Mouse (Mus musculus) retina, embryonic 14.5 days (tissue): ENCODE measurements at regions not wholly inside any gene's neighbourhood (a gene's known extent, or its start where the extent isn't known, plus 50 kb on each side); places are given as distances from the start of the nearest gene placed in this dataset.
A peak's percentile ranks its signal among the peaks of the same experiment; 100 is the strongest.

Experiments
- DNase-seq: peaks from one replicate; pipeline ENCODE4 v3.0.0-alpha.2; 2015; ENCODE audit warnings: low spot score

GRCm38 (mm10) chr5:64653764-64654163, 149.4 kb upstream of the Klf3 start:
- DNase-seq: no peak

GRCm38 (mm10) chr5:64655286-64655685, 147.9 kb upstream of the Klf3 start:
- DNase-seq: no peak

- peak; percentile 6 for DNase-seq
These were observed 141.2 kb upstream of the Klf3 start for GRCm38 (mm10) chr5:64661959-64662358.

GRCm38 (mm10) chr5:64662476-64662875, 140.7 kb upstream of the Klf3 start:
- DNase-seq: peak; percentile 75

DNA sequence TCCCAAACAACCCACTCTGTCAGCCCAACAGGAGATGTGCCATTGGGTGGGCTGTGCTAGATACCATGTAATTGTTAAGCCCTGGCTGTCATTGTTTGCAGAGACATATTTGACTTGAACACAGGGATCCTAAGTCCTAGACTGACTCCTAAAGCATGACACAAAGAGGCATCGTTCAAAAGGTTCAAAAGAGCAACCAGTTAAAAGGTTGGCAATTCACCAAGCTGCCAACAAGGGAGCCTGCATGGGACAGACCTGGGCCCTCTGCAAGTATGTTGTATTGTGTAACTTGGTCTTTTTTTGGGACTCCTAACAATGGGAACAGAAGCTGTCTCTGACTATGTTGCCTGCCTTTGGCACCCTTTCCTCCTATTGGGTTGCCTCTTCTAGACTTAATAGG, 139.4 kb upstream of the Klf3 start:
- no peak for DNase-seq

DNA sequence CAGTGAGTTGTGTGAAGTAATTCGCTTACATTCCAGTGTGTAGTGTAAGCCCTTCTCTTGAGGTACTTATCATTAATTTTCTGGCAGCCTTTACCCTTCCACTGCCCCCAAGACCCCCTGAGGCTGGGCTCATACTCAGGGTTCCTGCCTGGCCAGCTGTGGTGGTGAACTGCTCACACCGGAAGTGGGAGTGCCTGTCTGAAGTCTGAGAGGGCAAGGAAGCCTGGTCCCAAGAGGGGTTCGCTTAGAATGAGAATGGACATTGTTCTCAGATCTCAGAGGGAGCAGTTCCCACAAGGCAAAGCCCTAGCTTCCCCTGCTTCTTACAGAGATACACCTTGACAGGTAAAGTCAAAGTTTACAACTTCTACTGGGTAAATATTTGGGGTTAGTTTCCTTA, 138.1 kb upstream of the Klf3 start:
- no peak for DNase-seq

DNA sequence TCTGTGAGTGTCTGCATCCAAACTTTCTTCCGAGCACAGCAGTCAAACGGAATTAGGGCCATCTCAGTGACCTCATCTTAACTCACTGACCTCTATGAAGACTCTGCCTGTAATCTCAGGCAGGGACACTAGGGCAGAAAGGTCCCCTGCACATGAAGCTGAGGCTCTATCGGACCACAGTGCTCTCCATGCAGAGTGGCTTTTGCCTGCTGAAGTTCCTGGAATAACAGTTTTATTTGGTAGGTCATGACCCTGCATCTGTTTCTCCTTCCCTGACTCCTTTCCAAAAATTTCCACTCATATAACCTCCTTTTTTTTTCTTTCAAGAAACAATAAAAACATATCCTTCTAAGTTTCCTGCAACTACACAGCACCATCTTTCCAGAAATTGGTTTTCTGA, 136.9 kb upstream of the Klf3 start:
- DNase-seq: no peak

GRCm38 (mm10) chr5:64667053-64667452, 136.1 kb upstream of the Klf3 start:
- DNase-seq: no peak

DNA sequence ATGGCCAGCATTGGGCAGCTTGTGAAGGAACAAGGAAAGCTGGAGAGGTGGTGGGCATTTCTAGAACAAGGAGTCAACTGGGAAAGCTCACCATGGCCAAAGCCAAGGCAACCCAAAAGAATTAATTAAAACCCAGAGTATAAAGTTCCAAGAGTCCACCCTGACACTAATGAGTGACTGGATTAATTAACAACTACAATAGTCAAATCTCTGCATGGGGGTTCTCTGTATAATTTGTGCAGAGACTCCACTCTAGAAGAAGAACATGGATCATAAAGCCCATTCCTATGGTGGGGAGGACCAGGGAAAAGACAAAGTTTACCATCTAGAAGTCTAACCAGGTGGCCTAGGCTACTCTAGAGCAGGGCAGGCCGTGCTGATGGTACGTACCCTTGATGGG, 129.3 kb upstream of the Klf3 start:
- no peak for DNase-seq

GRCm38 (mm10) chr5:64676214-64676945, 126.8 kb upstream of the Klf3 start:
- no peak for DNase-seq

GRCm38 (mm10) chr5:64676946-64677588, 126.1 kb upstream of the Klf3 start:
- DNase-seq: no peak

DNA sequence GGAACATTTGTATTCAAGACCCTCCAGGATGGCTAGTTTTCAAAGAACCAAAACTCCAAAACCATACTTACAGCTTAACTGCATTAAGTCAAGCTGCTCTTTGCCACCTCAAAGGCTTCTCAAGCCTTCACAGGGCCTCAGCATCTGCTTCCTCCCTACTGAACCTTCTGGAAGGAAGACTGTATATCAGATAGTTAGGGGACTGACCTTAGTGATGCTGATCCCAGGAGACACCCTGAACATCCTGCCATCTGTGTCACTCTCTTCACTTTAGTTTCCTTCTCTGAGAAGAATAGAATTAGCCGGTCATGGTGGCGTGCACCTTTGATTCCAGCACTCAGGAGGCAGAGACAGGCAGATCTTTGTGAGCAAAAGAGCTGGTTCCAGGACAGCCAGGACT, 124.5 kb upstream of the Klf3 start:
- no peak for DNase-seq

GRCm38 (mm10) chr5:64679996-64680625, 123.1 kb upstream of the Klf3 start:
- no peak for DNase-seq

DNA sequence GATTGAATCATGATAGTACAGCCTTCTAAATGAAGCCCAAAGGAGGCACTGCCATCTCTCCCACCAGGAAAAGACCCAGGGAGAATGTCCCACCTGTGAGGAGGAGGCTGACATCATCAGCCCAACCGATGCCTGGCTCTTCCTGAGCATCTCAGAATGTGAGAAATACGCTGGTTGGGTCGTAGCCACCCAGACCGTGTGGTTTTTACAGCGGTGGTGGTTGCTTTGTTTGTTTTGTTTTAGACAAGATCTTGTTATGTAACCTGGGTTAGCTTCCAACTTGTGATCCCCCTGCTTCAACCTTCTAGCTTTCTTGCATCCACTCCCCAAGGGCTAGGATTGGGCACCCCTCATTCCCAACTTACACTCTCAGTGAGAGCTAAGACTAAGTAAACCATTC, 122.0 kb upstream of the Klf3 start:
- no peak for DNase-seq

- DNase-seq: no peak
These were observed 120.8 kb upstream of the Klf3 start for GRCm38 (mm10) chr5:64682326-64682845.

DNA sequence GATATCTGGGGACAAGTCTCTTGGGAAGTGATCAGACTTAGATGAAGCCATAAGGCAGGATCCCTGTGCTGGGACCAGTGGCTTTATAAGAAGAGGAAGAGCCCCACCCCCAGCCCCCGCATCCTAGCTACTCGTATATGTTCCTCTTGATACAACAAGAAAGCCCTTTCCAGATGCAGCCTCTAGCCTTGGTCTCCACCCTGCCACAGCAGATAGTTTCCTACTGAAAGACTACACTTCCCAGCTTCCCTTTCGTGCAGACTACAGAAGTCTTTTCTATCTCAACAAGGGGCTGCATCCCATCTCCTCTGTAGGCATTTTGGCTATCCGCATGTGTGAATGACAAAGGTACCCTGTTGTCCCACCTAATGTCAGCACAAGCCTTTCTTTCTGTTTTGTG, 119.8 kb upstream of the Klf3 start:
- DNase-seq: no peak

DNA sequence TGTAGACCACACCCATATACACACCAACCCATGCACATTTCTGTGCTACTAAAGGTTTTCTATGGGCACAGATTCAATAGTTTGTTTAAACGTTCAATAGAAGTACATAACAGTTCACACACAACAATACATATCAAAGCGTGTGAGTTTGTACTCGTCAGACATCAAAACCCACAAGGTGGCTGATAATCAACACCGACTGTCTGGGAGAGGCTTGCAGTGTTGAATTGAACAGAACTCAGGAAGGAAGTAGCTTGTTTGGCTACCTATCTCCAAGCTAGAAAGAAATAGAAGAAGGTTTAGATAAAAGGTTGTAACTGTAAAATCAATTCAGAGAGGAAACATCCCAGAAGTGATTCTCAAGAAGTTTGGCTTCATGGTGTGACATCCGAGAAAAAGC, 118.9 kb upstream of the Klf3 start:
- no peak for DNase-seq

- no peak for DNase-seq
These were observed 113.0 kb upstream of the Klf3 start for GRCm38 (mm10) chr5:64690148-64690547.

- no peak for DNase-seq
These were observed 111.6 kb upstream of the Klf3 start for GRCm38 (mm10) chr5:64691406-64692100.

DNA sequence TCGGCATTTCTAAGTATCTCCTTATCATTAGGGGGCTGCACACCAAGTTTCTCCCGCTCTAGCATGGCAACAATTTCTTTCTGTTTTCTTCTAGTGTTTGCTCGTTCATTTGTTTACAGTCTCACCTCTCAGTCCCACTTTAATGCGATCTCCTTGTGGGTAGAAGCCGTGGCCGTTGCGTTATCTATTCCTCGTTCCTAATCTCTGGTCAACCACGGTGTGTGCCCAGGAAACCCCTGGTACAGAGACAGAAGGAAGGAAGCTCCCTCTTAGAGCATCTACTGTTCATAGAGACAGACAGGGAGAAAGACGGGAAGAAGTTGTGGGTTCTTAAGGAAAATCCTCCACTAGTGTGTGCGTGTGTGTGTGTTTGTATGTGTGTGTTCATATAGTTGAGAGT, 110.9 kb upstream of the Klf3 start:
- no peak for DNase-seq

DNA sequence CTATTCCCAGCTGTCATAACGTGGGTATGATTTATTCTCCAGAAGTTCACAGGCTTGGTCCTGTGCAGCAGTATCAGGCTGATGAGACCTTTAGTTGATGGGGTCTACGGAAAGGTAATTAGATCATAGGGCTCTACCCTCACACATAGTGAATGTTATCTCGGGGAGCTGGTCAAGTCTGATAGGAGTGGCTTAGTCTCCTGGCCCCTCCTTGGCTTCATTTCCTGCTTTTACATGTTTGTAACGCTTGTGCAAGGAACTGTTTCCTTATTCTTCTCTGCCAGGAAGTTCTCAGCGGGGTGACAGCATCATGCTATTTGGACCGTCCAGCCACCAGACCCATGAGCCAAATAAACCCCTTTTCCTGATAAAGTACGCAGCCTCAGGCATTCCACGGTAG, 109.6 kb upstream of the Klf3 start:
- DNase-seq: no peak

GRCm38 (mm10) chr5:64694606-64695005, 108.6 kb upstream of the Klf3 start:
- DNase-seq: peak; percentile 73

GRCm38 (mm10) chr5:64696099-64696498, 107.1 kb upstream of the Klf3 start:
- no peak for DNase-seq
